8 mouse cellular contexts compared by ENCODE assay signal in genomic region chr10:127537854-127538583, GRCm38 (mm10). TPM values are rescaled to one million over a fixed set of nuclear protein-coding genes. Genes with fewer than 3 reads are reported as not detected.
DNase-seq lines count a peak whose midpoint lies in the region; ATAC-seq lines count a peak whose summit lies in the region.

No protein-coding gene starts in this region.

- H3K9ac ChIP-seq in forebrain, embryonic 16.5 days (replicated peaks; ENCODE audit: low read depth, low read length): no peak overlapping the region
- no peak overlapping the region for H3K9ac ChIP-seq in hindbrain, embryonic 15.5 days

- ATAC-seq in forebrain, embryonic 16.5 days: peak; percentile 29
- ATAC-seq in hindbrain, embryonic 15.5 days (ENCODE audit: low FRiP score, low read depth): peak; percentile 27; the same call in 1 of the 2 replicates
- no peak for ATAC-seq in inflammation-experienced regulatory T-cells, adult 6 months

- peaks cover 35% of the 10 kb centered on the region for H3K4me1 ChIP-seq in forebrain, embryonic 16.5 days (replicated peaks; ENCODE audit: control insufficient read depth, insufficient read depth, low read length)
- H3K4me1 ChIP-seq in hindbrain, embryonic 15.5 days (replicated peaks): peaks cover 48% of the 10 kb centered on the region

- H3K4me2 ChIP-seq in forebrain, embryonic 16.5 days (ENCODE audit: low read length): no peak overlapping the region
- H3K4me2 ChIP-seq in hindbrain, embryonic 15.5 days: no peak overlapping the region

- H3K27ac ChIP-seq in forebrain, embryonic 16.5 days (ENCODE audit: low read length): no peak overlapping the region
- peak overlapping the region; percentile 69 for H3K27ac ChIP-seq in hindbrain, embryonic 15.5 days (replicated peaks)

- peaks cover 8% of the 10 kb centered on the region for H3K27me3 ChIP-seq in forebrain, embryonic 16.5 days (replicated peaks; ENCODE audit: control insufficient read depth, insufficient read depth, low read length)
- no peaks in the 10 kb centered on the region for H3K27me3 ChIP-seq in hindbrain, embryonic 15.5 days

- H3K9me3 ChIP-seq in forebrain, embryonic 16.5 days (ENCODE audit: control insufficient read depth, low read length): no peaks in the 10 kb centered on the region
- no peaks in the 10 kb centered on the region for H3K9me3 ChIP-seq in hindbrain, embryonic 15.5 days

- WGBS in forebrain, embryonic 16.5 days: 23% methylated on average over 7 of the region's 7 CpGs
- WGBS in hindbrain, embryonic 15.5 days: 24% methylated on average over 7 of the region's 7 CpGs

- no peak overlapping the region for H3K4me3 ChIP-seq in forebrain, embryonic 16.5 days (replicated peaks; ENCODE audit: low read length)
- no peak overlapping the region for H3K4me3 ChIP-seq in hindbrain, embryonic 15.5 days

- peaks cover 18% of the 10 kb centered on the region for H3K36me3 ChIP-seq in forebrain, embryonic 16.5 days (ENCODE audit: control insufficient read depth, insufficient read depth)
- peaks cover 35% of the 10 kb centered on the region for H3K36me3 ChIP-seq in hindbrain, embryonic 15.5 days

- peak; percentile 78 for DNase-seq in MN1 (ENCODE audit: low spot score)
- DNase-seq in cerebellum, adult 11-12 months: peak; percentile 84
- DNase-seq in left cerebral cortex, adult 18-20 months (ENCODE audit: low spot score in 2 of 2): peak; percentile 79 to 82
- peak; percentile 83 for DNase-seq in mesoderm, embryonic 11.5 days (ENCODE audit: low read depth, low spot score)
- peak; percentile 83 for DNase-seq in right cerebral cortex, postnatal 14 days

RNA-seq across cellular contexts. Expression of gene Nxph4, which starts 3.7 kb away (rescaled TPM):
- polyA plus RNA-seq in forebrain, embryonic 16.5 days (2015; fragmentation: Nextera tagmentation; extraction: Ambion mirVana): 32.5 and 36.0 TPM in 2 replicates
- polyA plus RNA-seq in hindbrain, embryonic 15.5 days (2015; fragmentation: Nextera tagmentation; extraction: Ambion mirVana): 161 and 194 TPM in 2 replicates
- total RNA-seq in left cerebral cortex, adult 18-20 months (2021): 1 to 10 TPM; 7.6 to 8.3 TPM
- polyA plus RNA-seq in inflammation-experienced regulatory T-cells, adult 6 months (2017; shearing (Covaris generic)): not detected

RNA-seq across cellular contexts. Expression of gene Shmt2, which starts 15.8 kb away (rescaled TPM):
- 78.9 and 80.4 TPM in 2 replicates for polyA plus RNA-seq in forebrain, embryonic 16.5 days (2015; fragmentation: Nextera tagmentation; extraction: Ambion mirVana)
- polyA plus RNA-seq in hindbrain, embryonic 15.5 days (2015; fragmentation: Nextera tagmentation; extraction: Ambion mirVana): 56.2 and 64.8 TPM in 2 replicates
- 10 to 100 TPM; 23.4 to 27.0 TPM for total RNA-seq in left cerebral cortex, adult 18-20 months (2021)
- 10 to 100 TPM; 38.2 to 43.2 (median 42.9) TPM for polyA plus RNA-seq in inflammation-experienced regulatory T-cells, adult 6 months (2017; shearing (Covaris generic))

RNA-seq across cellular contexts. Expression of gene Ndufa4l2, which starts 23.3 kb away (rescaled TPM):
- 17.6 and 21.3 TPM in 2 replicates for polyA plus RNA-seq in forebrain, embryonic 16.5 days (2015; fragmentation: Nextera tagmentation; extraction: Ambion mirVana)
- 20.7 and 24.4 TPM in 2 replicates for polyA plus RNA-seq in hindbrain, embryonic 15.5 days (2015; fragmentation: Nextera tagmentation; extraction: Ambion mirVana)
- 1 to 10 TPM; 3.5 to 5.2 TPM for total RNA-seq in left cerebral cortex, adult 18-20 months (2021)
- not detected for polyA plus RNA-seq in inflammation-experienced regulatory T-cells, adult 6 months (2017; shearing (Covaris generic))

RNA-seq across cellular contexts. Expression of gene Stac3, which starts 36.5 kb away (rescaled TPM):
- polyA plus RNA-seq in forebrain, embryonic 16.5 days (2015; fragmentation: Nextera tagmentation; extraction: Ambion mirVana): 0.98 and 1.8 TPM in 2 replicates
- 2.5 and 2.9 TPM in 2 replicates for polyA plus RNA-seq in hindbrain, embryonic 15.5 days (2015; fragmentation: Nextera tagmentation; extraction: Ambion mirVana)
- total RNA-seq in left cerebral cortex, adult 18-20 months (2021): 1 to 10 TPM; 3.9 to 4.8 TPM
- polyA plus RNA-seq in inflammation-experienced regulatory T-cells, adult 6 months (2017; shearing (Covaris generic)): under 1 TPM in 1 of 3 experiments, not detected in 2; 0.35 TPM

Comparison
In these comparisons a context has a peak if more than half of its experiments do, and no peak if none do; other contexts are left out.
1. RNA of gene Nxph4, which starts 3.7 kb away (polyA plus RNA-seq): 161 to 194 TPM in hindbrain, embryonic 15.5 days and 32.5 to 36.0 TPM in forebrain, embryonic 16.5 days; not detected in inflammation-experienced regulatory T-cells, adult 6 months; every median in the first group is over 10 times any median in the second.
2. RNA of gene Ndufa4l2, which starts 23.3 kb away (polyA plus RNA-seq): 20.7 to 24.4 TPM in hindbrain, embryonic 15.5 days and 17.6 to 21.3 TPM in forebrain, embryonic 16.5 days; not detected in inflammation-experienced regulatory T-cells, adult 6 months; every median in the first group is over 10 times any median in the second.
3. Peak in every context shown above with its lines, with median percentiles within 50 percentile points of each other: DNase-seq.